Mouse (Mus musculus) heart, adult 2 months (tissue): ENCODE measurements around the gene Slc16a4. TPM values are rescaled to one million over a fixed set of nuclear protein-coding genes. Genes with fewer than 3 reads are reported as not detected.

Source experiments
- DNase-seq, 2 experiments: peaks; one replicate each; pipeline ENCODE4 v3.0.0; 2021
- H3K27ac ChIP-seq: fragments of 200-600 bp; 2 replicates; pipeline ENCODE4 v1.8.1; 2022
- H3K27me3 ChIP-seq: fragments of 200-500 bp; 2 replicates; pipeline ENCODE4 v1.6.1; 2012; ENCODE audit warnings: mild to moderate bottlenecking, low read length, inconsistent platforms, mixed read lengths; ENCODE audit not compliant: control insufficient read depth, insufficient read depth
- H3K36me3 ChIP-seq: fragments of 200-500 bp; 2 replicates; pipeline ENCODE4 v1.6.1; 2012; ENCODE audit warnings: low read length, inconsistent platforms; ENCODE audit not compliant: control insufficient read depth, insufficient read depth
- H3K4me1 ChIP-seq: fragments of 200-500 bp; 2 replicates; pipeline ENCODE4 v1.6.1; 2011; ENCODE audit warnings: low read length; ENCODE audit not compliant: control insufficient read depth, insufficient read depth
- H3K4me3 ChIP-seq: fragments of 200-600 bp; 2 replicates; pipeline ENCODE4 v1.8.1; 2022
- H3K79me2 ChIP-seq: fragments of 200-500 bp; replicated peaks from 2 replicates; pipeline ENCODE4 v1.6.1; 2012; ENCODE audit warnings: mild to moderate bottlenecking, inconsistent platforms, low read length, moderate library complexity, mixed read lengths; ENCODE audit not compliant: control insufficient read depth, insufficient read depth
- H3K9ac ChIP-seq: fragments of 200-500 bp; 2 replicates; pipeline ENCODE4 v1.6.1; 2012; ENCODE audit warnings: low read depth, mild to moderate bottlenecking, control low read depth, inconsistent platforms, low read length, mixed read lengths
- CTCF ChIP-seq: fragments of 200-600 bp; IDR thresholded peaks from 2 replicates; pipeline ENCODE4 v1.8.1; 2022; ENCODE audit warnings: antibody characterized with exemption, mild to moderate bottlenecking, moderate library complexity
- EP300 ChIP-seq: fragments of 200-500 bp; IDR thresholded peaks from 2 replicates; pipeline ENCODE4 v1.6.1; 2011; ENCODE audit warnings: low read depth, low read length, control low read depth; ENCODE audit not compliant: insufficient read depth
- POLR2A ChIP-seq: fragments of 200-500 bp; IDR thresholded peaks from 2 replicates; pipeline ENCODE4 v1.6.1; 2011; ENCODE audit warnings: mild to moderate bottlenecking, low read depth, low read length, control low read depth; ENCODE audit not compliant: insufficient read depth
- WGBS: fragments of 180-500 bp; shearing (Covaris S2); methylation state at CpG from one replicate; pipeline ENCODE4 v1.1.7; 2018; 5-methylcytosine and 5-hydroxymethylcytosine counted together
- intact Hi-C: fragments of 180-260 bp; cut with DNase I; formaldehyde crosslinking; loops from one replicate; pipeline ENCODE4 v1.15.1; 2025
- polyA plus RNA-seq: library from polyadenylated mRNA; depleted of rRNA; stranded (reverse); fragments of >200 nt; gene quantifications from 2 replicates; pipeline ENCODE4 v1.2.3, GENCODE M21; 2012
- total RNA-seq, 2 experiments: library from RNA; stranded (reverse); gene quantifications; 2 replicates each; pipeline ENCODE4 v1.2.3; 2021

The Slc16a4 gene
- total and polyA plus RNA-seq, 3 experiments = 0.12 to 0.39 (median 0.26) TPM

DNA sequence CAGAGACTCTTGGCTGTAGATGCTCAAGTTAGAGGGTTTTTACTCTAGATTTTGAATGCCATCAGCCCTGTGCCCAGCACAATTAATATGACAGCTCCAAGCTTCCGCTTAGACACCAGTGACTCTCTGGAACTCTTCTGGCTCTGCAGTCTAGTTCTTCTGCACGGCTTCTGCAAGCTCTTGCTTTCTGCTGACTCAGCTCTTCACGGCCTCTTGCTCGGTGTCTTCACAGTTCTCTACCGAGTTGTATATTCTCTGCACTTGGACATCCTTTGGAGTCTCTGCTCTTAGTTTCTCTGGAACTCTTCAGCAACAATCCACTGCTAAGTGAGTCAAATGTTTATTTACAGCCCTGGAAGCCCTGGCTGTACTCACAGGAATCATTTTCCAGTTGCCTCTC, 37.1 kb upstream of the Slc16a4 start:
- TF ChIP-seq POLR2A (no peak), EP300 (no peak), CTCF (no peak)
- peaks cover 4% of the 10 kb centered on the region for H3K36me3 ChIP-seq
- no peaks in the 10 kb centered on the region for H3K27me3 ChIP-seq
- no peaks in the 10 kb centered on the region for H3K79me2 ChIP-seq
- H3K27ac ChIP-seq = no peak overlapping the region
- intact Hi-C loops = no loop called here
- peaks cover 12% of the 10 kb centered on the region for H3K4me1 ChIP-seq
- no peak overlapping the region for H3K4me3 ChIP-seq
- no peak overlapping the region for H3K9ac ChIP-seq
- WGBS = 85% methylated on average over 5 of the region's 5 CpGs
- no peak for DNase-seq

DNA sequence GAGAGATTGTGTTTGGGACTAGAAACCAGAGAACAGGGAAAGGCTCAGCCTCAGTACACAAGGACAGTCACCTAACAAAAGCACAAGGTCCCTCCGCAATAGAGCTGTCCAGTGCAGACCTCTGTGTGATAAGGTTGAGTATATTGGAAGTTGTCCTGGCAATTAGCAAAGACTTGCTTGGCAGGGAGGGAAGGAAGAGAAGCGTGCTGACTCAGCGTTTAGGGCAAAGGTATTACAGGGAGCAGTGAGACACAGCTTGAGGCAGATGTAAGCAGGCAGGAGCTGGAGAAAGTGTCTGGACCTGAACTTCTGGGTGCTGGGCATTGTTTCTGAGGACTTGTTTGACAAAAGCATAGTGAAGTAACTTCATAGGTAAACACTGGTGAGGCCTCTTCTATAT, 35.0 kb upstream of the Slc16a4 start:
- no peak overlapping the region for H3K4me3 ChIP-seq
- H3K79me2 ChIP-seq = no peaks in the 10 kb centered on the region
- peaks cover 4% of the 10 kb centered on the region for H3K36me3 ChIP-seq
- intact Hi-C loops = no loop called here
- WGBS = 77% methylated on average over 3 of the region's 3 CpGs
- no peak overlapping the region for H3K27ac ChIP-seq
- no peaks in the 10 kb centered on the region for H3K27me3 ChIP-seq
- H3K9ac ChIP-seq = no peak overlapping the region
- peaks cover 13% of the 10 kb centered on the region for H3K4me1 ChIP-seq
- no peak for TF ChIP-seq POLR2A
- no peak for TF ChIP-seq EP300
- TF ChIP-seq CTCF = no peak
- DNase-seq = no peak

DNA sequence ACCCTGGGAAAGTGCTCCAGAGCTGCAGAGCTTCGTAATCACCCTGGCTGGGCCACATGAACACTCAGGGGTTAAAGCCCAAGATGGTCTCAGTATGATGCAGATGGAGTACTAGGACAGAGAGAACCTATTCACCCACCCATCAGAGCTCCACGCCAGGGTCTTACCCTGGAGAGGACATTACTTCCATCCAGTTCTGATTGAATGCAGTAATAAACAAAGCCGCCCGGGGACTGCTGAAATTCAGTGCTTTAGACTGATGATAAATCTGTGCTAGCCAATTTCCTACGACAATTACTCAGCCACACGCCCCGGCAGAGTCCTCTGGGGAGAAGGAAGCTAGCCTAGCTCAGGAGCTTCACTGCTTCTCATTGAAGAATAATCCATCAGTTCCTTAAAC, 34.3 kb upstream of the Slc16a4 start:
- no peak overlapping the region for H3K9ac ChIP-seq
- no peak for TF ChIP-seq EP300
- TF ChIP-seq POLR2A = no peak
- no peak for TF ChIP-seq CTCF
- H3K27ac ChIP-seq = no peak overlapping the region
- H3K79me2 ChIP-seq = no peaks in the 10 kb centered on the region
- no peak overlapping the region for H3K4me3 ChIP-seq
- peaks cover 4% of the 10 kb centered on the region for H3K36me3 ChIP-seq
- intact Hi-C loops = no loop called here
- H3K27me3 ChIP-seq = no peaks in the 10 kb centered on the region
- no peak for DNase-seq
- WGBS = 53% methylated on average over 7 of the region's 7 CpGs
- H3K4me1 ChIP-seq = peaks cover 13% of the 10 kb centered on the region

DNA sequence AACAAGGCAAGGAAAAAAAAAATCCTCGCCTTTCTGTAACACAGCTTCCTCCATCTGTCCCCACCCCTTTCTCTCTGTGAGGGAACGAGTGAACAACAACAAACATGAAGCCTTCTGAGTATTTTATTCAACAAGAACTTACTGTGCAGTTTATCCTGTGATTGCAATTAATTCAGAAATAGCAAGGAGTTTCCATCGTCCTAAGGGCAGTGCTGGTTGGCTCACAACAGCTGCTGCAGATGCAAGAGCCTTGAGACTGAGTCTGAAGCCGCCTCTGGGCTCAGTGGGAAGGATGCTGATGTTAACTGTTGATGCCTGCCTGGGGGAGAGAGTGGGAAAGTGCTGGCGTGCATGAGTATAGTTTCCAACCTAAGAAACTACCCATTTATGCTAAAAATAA, 33.1 kb upstream of the Slc16a4 start:
- intact Hi-C loops = no loop called here
- DNase-seq = no peak
- no peaks in the 10 kb centered on the region for H3K27me3 ChIP-seq
- no peaks in the 10 kb centered on the region; the same call in 1 of the 2 replicates for H3K36me3 ChIP-seq
- peaks cover 15% of the 10 kb centered on the region for H3K4me1 ChIP-seq
- TF ChIP-seq EP300 (no peak), POLR2A (no peak), CTCF (no peak)
- WGBS = 32% methylated on average over 5 of the region's 5 CpGs
- H3K27ac ChIP-seq = peak overlapping the region; percentile 40
- no peak overlapping the region for H3K4me3 ChIP-seq
- H3K79me2 ChIP-seq = no peaks in the 10 kb centered on the region
- H3K9ac ChIP-seq = no peak overlapping the region

DNA sequence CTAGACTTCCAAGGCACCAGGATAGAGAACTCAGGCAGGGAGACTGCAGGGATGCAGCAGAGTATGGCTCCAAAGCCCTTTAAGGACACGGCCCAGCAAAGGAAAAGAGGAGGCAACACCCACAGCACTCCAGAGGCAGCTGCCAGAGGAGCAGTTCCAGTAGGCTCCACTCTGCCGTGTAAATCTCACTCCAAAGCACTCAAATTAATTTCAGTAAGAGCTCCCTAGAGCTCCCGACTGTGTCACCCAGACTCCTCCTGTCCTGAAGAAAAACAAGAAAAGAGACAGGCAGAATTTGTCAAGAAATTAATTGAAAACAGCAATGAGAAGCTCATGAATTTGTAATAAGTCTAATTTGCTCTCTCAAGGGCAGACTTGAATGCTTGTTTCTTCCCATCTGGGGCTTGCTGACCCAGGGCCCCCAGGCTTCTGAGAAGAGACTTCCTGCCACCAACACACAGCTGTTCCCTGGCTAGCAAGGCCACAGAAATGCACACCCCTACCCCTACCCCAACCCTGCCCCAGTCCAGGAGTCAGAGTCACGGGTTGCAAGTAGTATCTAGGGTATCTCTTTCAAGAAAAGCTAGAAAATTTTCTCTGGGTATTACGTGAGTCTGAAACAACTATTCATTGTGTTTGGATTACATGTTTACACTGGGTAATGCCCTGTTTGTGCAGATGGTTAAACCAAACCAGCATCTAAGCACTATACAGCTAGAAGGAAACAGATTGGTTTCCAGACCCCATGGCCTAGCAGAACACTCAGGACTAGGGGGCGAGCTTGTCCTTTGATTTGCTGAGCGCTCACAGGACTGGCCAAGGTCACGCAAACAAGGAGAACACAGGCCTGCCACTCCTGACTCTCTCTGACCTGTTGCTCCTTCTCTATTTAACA, 29.8 kb upstream of the Slc16a4 start:
- no peak overlapping the region for H3K4me3 ChIP-seq
- peak; percentile 33 to 36 for DNase-seq

DNA sequence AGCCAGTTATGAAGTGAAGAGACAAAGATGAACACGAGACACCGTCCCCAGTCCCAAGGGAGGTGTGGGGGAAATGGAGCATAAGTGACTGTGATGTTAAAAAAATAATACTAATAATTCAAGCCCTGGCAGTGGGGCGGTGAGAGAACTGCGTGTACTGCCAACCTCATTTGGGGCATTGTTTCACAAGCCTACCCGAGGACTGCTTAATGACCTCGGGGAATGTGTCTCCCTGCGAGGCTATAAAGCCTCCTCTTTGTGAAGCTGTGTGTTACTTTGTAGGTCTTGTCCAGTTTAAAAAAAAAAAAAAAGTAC, 29.2 kb upstream of the Slc16a4 start:
- WGBS = 34% methylated on average over 7 of the region's 7 CpGs
- Histone ChIP-seq H3K27ac (peak overlapping the region; percentile 71), H3K4me3 (no peak overlapping the region), H3K27me3 (no peaks in the 10 kb centered on the region), H3K9ac (no peak overlapping the region), H3K4me1 (peaks cover 14% of the 10 kb centered on the region), H3K36me3 (no peaks in the 10 kb centered on the region; the same call in 1 of the 2 replicates), H3K79me2 (no peaks in the 10 kb centered on the region)
- intact Hi-C loops = loop anchor here (10.0 kb wide), 1 partner anchor 167 kb away; no protein-coding TSS in a partner anchor
- DNase-seq = peak in 1 of 2 experiments; percentile 34
- TF ChIP-seq POLR2A (no peak), EP300 (0 out of 2 replicates have a peak, but pooled peaks have one; percentile 10), CTCF (no peak)

More for the DNA sequence above, 29.8 kb upstream of the Slc16a4 start:
- TF ChIP-seq EP300 = no peak
- no peaks in the 10 kb centered on the region for H3K27me3 ChIP-seq
- H3K79me2 ChIP-seq = no peaks in the 10 kb centered on the region
- intact Hi-C loops = loop anchor here (10.0 kb wide), 1 partner anchor 166 kb away; no protein-coding TSS in a partner anchor
- no peaks in the 10 kb centered on the region; the same call in 1 of the 2 replicates for H3K36me3 ChIP-seq
- WGBS = 52% methylated on average over 8 of the region's 8 CpGs
- peaks cover 15% of the 10 kb centered on the region for H3K4me1 ChIP-seq
- H3K9ac ChIP-seq = 0 out of 2 replicates have a peak overlapping the region, but pooled peaks have one; percentile 8
- H3K27ac ChIP-seq = peak overlapping the region; percentile 71
